Mouse (Mus musculus) liver, embryonic 16.5 days (tissue): ENCODE data around the gene Rnasel. TPM values are rescaled to one million over a fixed set of nuclear protein-coding genes. Genes with fewer than 3 reads are reported as not detected.

Experiments
- ATAC-seq: fragments of 200-750 bp; cut with Nextera tagmentation; 2 replicates; pipeline ENCODE4 v1.8.0; 2017; ENCODE audit warnings: low read depth, mild to moderate bottlenecking, moderate number of reproducible peaks, moderate library complexity
- H3K27ac ChIP-seq: fragments of 300-500 bp; sonication (generic); 2 replicates; pipeline ENCODE4 v1.5.1; 2014; ENCODE audit warnings: mild to moderate bottlenecking, low read length
- H3K27me3 ChIP-seq: fragments of 300-500 bp; sonication (generic); 2 replicates; pipeline ENCODE4 v1.6.1; 2014; ENCODE audit warnings: low read depth, low read length, mixed read lengths; ENCODE audit not compliant: control insufficient read depth, insufficient read depth
- H3K36me3 ChIP-seq: fragments of 300-500 bp; sonication (generic); 2 replicates; pipeline ENCODE4 v1.6.1; 2014; ENCODE audit warnings: mild to moderate bottlenecking; ENCODE audit not compliant: control insufficient read depth, insufficient read depth
- H3K4me1 ChIP-seq: fragments of 300-500 bp; sonication (generic); 2 replicates; pipeline ENCODE4 v1.6.1; 2014; ENCODE audit warnings: low read depth, low read length, mixed read lengths; ENCODE audit not compliant: control insufficient read depth
- H3K4me2 ChIP-seq: fragments of 300-500 bp; sonication (generic); 2 replicates; pipeline ENCODE4 v1.6.1; 2014; ENCODE audit warnings: low read depth, low read length, mixed read lengths
- H3K4me3 ChIP-seq: fragments of 300-500 bp; sonication (generic); 2 replicates; pipeline ENCODE4 v1.5.1; 2014; ENCODE audit warnings: low read depth, mild to moderate bottlenecking, low read length
- H3K9ac ChIP-seq: fragments of 300-500 bp; sonication (generic); 2 replicates; pipeline ENCODE4 v1.6.1; 2014; ENCODE audit warnings: low read depth, low read length
- H3K9me3 ChIP-seq: fragments of 300-500 bp; sonication (generic); replicated peaks from 2 replicates; pipeline ENCODE4 v1.6.1; 2016; ENCODE audit warnings: low read length; ENCODE audit not compliant: control insufficient read depth
- WGBS: fragments of 180-500 bp; shearing (Covaris S2); extraction: QIAGEN DNeasy Blood & Tissue Kit; methylation state at CpG from one replicate; pipeline ENCODE4 v1.1.7; 2014; ENCODE audit not compliant: insufficient replicate concordance; 5-methylcytosine and 5-hydroxymethylcytosine counted together
- polyA plus RNA-seq: library from polyadenylated mRNA; unstranded; fragments of >200 nt; fragmentation: Nextera tagmentation; extraction: Ambion mirVana; gene quantifications from 2 replicates; pipeline ENCODE4 v1.2.1, GENCODE M21; 2015

The Rnasel gene
- polyA plus RNA-seq, 1 experiment from 2014 or later = 29.1 TPM

DNA sequence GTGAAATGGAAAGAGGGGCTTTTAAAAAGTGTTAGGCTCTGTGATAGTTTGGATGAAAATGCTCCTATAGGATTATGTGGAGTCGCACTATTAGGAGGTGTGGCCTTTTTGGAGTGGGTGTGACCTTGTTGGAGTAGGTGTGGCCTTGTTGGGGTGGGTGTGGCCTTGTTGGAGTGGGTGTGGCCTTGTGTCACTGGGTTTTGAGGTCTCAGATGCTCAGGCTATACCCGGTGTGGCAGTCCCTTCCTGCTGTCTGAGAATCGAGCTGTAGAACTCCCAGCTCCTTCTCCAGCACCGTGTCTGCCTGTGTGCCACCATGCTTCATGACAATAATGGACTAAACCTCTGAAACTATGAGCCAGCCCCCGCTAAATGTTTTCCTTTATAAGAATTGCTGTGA is 40.6 kb upstream of the Rnasel start:
- no peak overlapping the region for H3K4me3 ChIP-seq
- no peaks in the 10 kb centered on the region for H3K27me3 ChIP-seq
- H3K9ac ChIP-seq = no peak overlapping the region
- H3K4me1 ChIP-seq = no peaks in the 10 kb centered on the region
- H3K9me3 ChIP-seq = no peaks in the 10 kb centered on the region
- no peak for ATAC-seq
- no peak overlapping the region for H3K4me2 ChIP-seq
- H3K36me3 ChIP-seq = no peaks in the 10 kb centered on the region
- WGBS = 63% methylated on average over 5 of the region's 5 CpGs
- no peak overlapping the region for H3K27ac ChIP-seq

DNA sequence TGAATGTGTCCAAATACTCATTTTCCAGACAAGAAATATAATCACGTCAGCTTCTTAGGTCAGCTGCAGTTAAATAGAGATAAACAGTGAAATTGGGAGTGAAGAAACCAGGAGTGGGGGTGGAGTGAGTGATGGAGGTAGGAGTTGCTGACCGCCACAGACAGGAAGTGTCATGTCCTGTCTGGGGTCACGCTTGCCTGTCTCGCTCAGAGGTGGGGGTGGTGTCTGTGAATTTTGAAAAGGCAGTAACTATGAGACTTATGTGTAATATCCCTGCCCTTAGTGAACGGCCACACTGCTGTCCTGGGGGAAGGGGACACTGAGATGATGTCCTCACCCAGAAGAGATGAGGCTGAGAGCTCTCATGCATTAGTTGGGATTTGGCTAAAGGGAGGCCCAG is 39.8 kb upstream of the Rnasel start:
- Histone ChIP-seq H3K4me3 (no peak overlapping the region), H3K9ac (no peak overlapping the region), H3K36me3 (no peaks in the 10 kb centered on the region), H3K9me3 (no peaks in the 10 kb centered on the region), H3K4me1 (no peaks in the 10 kb centered on the region), H3K27me3 (no peaks in the 10 kb centered on the region), H3K27ac (no peak overlapping the region), H3K4me2 (no peak overlapping the region)
- 19% methylated on average over 5 of the region's 5 CpGs for WGBS
- ATAC-seq = no peak

DNA sequence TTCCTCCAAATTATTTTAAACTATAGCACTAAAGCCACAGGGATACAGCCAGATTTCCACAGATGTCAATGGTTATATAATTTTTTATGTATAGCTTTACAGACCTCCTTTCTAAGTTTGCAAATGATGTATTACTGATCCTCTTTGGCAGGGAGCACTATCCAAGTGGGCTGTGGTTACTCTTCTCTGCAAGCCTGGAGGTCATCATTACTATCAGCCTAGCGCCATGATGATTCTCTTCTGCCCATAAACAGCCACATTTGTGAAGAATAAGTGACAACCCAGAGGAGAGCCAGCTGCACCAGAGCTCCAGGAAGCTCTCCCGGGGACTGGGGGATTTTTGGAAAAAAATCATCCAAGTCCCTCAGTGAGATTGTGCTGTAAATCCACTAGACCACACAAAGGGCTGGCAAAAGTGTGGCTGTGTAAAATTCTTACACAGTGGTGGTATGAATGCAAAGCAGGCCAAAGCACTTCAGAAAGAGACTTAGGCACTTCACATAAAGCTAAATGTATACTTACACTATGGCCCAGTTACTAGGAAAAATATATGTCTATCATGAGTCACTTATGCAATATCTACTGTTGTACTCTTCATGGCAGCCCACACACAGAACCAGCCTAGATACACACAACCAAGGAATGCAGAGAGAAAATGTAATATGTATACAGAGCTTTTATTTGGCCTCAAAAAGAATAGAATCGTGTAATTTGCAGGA is 37.5 kb upstream of the Rnasel start:
- no peak for ATAC-seq
- 53% methylated on average over 3 of the region's 3 CpGs for WGBS
- Histone ChIP-seq H3K4me1 (no peaks in the 10 kb centered on the region), H3K36me3 (no peaks in the 10 kb centered on the region), H3K9ac (no peak overlapping the region), H3K4me3 (no peak overlapping the region), H3K9me3 (no peaks in the 10 kb centered on the region), H3K27me3 (no peaks in the 10 kb centered on the region), H3K4me2 (no peak overlapping the region), H3K27ac (no peak overlapping the region)

DNA sequence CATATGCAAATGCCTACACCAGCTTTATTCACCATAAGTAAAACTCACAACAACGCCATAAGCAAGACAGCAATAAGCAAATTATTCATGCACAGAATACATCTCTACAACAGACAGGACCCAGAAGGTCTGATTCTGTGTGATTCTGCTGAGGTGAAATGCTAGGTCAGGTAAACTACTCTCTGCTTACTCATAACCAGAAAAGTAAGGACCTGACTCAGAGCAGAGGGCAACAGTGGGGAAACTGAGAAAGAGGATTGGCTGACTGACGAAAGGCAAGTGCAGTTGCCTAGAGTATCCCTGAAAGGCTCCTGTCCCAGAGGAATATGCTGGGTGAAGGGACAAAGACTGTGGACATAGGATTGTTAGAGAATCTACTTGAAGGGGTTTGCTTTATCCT is 36.6 kb upstream of the Rnasel start:
- Histone ChIP-seq H3K9me3 (no peaks in the 10 kb centered on the region), H3K4me1 (no peaks in the 10 kb centered on the region)

DNA sequence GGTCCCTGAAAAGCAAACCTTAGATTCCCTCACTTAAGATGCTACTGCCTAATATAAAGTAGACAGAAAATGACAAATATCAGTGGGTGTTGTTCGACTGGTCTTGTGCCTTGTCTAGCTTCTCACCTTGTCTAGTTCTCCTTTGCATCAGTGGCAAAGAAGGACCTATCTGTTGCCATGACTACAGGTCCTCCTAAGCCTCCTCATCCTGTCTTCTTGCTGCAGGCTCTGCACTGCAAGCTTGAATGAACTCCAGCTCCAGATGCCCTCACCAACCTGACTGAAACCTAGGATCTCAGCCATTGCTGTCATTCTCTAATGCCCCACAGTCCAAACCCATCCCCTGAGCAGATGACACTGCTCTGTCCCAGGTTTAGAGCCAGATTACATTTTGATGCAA is 31.2 kb upstream of the Rnasel start:
- H3K9me3 ChIP-seq = no peaks in the 10 kb centered on the region
- H3K4me3 ChIP-seq = no peak overlapping the region
- H3K4me2 ChIP-seq = no peak overlapping the region
- no peaks in the 10 kb centered on the region for H3K27me3 ChIP-seq
- WGBS = 42% methylated on average over 1 of the region's 1 CpGs
- no peak overlapping the region for H3K9ac ChIP-seq
- H3K36me3 ChIP-seq = no peaks in the 10 kb centered on the region
- no peaks in the 10 kb centered on the region for H3K4me1 ChIP-seq
- ATAC-seq = no peak
- H3K27ac ChIP-seq = no peak overlapping the region

More for the DNA sequence above, 36.6 kb upstream of the Rnasel start:
- H3K27ac ChIP-seq = no peak overlapping the region
- H3K36me3 ChIP-seq = no peaks in the 10 kb centered on the region
- H3K9ac ChIP-seq = no peak overlapping the region
- no peak overlapping the region for H3K4me3 ChIP-seq
- H3K27me3 ChIP-seq = no peaks in the 10 kb centered on the region
- H3K4me2 ChIP-seq = no peak overlapping the region
- 64% methylated on average over 2 of the region's 2 CpGs for WGBS
- no peak for ATAC-seq

DNA sequence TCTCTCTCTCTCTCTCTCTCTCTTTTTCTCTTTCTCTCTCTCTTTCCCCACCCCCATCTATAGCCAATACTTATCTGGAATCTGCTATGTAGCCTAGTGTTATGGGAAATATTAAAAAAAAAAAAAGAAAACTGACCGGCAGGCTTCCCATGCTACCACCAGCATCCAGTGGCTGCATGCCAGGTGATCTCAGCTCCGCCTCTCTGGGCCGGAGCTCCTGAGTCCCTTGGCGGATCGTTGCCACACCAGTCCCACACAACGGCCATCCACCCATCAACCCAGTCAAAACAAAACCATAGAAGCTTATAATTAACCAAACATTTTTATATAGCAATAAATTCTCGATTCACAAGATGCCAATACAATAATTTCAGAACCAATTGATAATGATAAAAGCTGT is 28.3 kb upstream of the Rnasel start:
- Histone ChIP-seq H3K4me3 (no peak overlapping the region), H3K9ac (no peak overlapping the region), H3K4me2 (no peak overlapping the region), H3K9me3 (no peaks in the 10 kb centered on the region), H3K27me3 (no peaks in the 10 kb centered on the region), H3K4me1 (no peaks in the 10 kb centered on the region), H3K27ac (no peak overlapping the region), H3K36me3 (no peaks in the 10 kb centered on the region)
- ATAC-seq = no peak
- WGBS = 67% methylated on average over 7 of the region's 7 CpGs

DNA sequence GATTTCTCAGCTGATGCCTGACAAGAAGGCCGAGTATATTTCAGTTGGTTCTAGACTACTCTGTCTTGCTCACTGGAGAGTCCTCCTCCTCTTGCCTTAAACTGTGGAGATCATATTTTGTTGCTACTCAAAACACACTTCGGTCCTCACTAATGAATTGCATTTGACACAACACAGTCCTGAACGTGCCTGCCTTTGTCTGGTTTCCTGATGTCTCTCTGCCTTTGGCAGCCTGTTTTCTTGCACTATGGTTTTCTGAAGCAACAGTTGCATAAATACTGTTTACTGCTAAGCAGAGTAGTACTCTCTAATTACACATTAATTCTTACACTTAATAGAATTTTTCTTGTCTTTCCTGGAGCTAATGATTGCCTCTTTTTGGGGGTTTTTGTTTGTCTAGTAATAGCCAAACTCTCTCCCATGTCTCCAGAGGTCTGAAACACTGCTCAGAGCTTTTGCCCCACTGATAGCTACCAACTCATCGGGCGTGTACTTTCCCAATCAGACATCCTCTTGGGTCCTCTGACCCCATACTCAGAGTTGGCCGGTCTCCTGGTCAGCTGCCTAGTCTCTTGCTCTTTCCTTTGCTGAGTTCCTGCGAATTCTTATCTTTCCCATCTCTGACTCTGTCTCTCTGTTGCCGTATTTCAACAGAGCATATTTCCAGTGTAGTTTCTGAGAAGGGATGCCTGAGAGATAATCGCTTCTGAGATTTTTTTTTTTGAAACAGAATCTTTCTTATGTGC is 27.5 kb upstream of the Rnasel start:
- Histone ChIP-seq H3K36me3 (no peaks in the 10 kb centered on the region), H3K9me3 (no peaks in the 10 kb centered on the region), H3K4me1 (no peaks in the 10 kb centered on the region), H3K9ac (no peak overlapping the region), H3K27ac (no peak overlapping the region), H3K4me3 (no peak overlapping the region), H3K4me2 (no peak overlapping the region), H3K27me3 (no peaks in the 10 kb centered on the region)
- WGBS = 57% methylated on average over 9 of the region's 9 CpGs
- no peak for ATAC-seq

DNA sequence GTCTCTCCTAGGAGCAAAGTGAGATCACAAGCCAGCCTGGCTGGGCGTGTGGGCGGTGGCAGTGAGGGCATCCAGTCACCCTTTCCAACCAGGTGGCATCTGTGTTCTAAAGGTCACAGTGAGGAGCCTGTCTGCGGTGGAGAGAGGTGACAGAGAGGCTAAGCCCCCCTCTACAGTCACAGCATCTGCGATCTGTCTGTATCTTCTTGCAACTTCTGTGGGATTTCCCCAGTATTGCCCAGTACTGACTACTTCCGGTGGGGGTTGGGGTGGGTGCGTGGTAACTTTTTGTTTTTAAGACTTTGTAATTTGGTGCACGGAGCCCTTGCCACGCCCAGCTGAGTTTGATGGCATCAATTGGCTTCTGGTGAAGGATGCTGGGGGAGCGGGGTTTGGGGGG is 25.8 kb upstream of the Rnasel start:
- no peak for ATAC-seq
- H3K27ac ChIP-seq = no peak overlapping the region
- H3K27me3 ChIP-seq = no peaks in the 10 kb centered on the region
- no peak overlapping the region for H3K4me2 ChIP-seq
- 58% methylated on average over 9 of the region's 9 CpGs for WGBS
- H3K4me1 ChIP-seq = no peaks in the 10 kb centered on the region
- H3K9ac ChIP-seq = no peak overlapping the region
- no peaks in the 10 kb centered on the region for H3K36me3 ChIP-seq
- no peaks in the 10 kb centered on the region for H3K9me3 ChIP-seq
- H3K4me3 ChIP-seq = no peak overlapping the region

DNA sequence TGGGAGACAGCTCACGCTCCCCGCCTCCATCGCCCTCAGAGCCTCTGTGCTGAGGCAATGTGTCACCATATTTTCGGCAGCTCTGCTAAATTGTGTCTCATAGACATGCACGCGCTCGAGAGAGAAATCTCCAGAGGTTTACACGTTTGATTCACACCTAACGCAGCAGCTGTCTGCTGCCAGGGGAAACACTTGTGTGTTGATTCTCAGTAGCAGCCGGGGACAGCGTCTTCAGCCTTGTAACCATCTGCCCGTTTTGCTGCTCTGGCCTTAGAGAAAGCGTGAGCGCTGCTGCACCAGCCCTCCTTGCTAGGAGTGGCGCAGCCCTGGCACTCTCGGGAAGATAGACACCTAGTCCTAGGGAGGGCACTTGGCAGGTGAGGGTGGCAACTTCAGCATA is 22.6 kb upstream of the Rnasel start:
- no peaks in the 10 kb centered on the region for H3K4me1 ChIP-seq
- no peaks in the 10 kb centered on the region for H3K36me3 ChIP-seq
- H3K27me3 ChIP-seq = no peaks in the 10 kb centered on the region
- WGBS = 69% methylated on average over 16 of the region's 16 CpGs
- H3K9ac ChIP-seq = no peak overlapping the region
- ATAC-seq = no peak
- H3K4me2 ChIP-seq = no peak overlapping the region
- H3K4me3 ChIP-seq = no peak overlapping the region
- no peaks in the 10 kb centered on the region for H3K9me3 ChIP-seq
- no peak overlapping the region for H3K27ac ChIP-seq
